Mouse (Mus musculus) left cerebral cortex, adult 8-10 months (tissue): ENCODE results near the gene Syt1. TPM values are rescaled to one million over a fixed set of nuclear protein-coding genes. Genes with fewer than 3 reads are reported as not detected.

Experiments used
- DNase-seq, 2 experiments: peaks; one replicate each; pipeline ENCODE4 v3.0.0; 2022; ENCODE audit warnings: low spot score in 2 of 2
- total RNA-seq, 4 experiments: library from RNA; stranded (reverse); gene quantifications; 2 replicates each; pipeline ENCODE4 v1.2.4; 2022

Gene Syt1
- total RNA-seq, 4 experiments from 2014 or later = 1,019 to 1,236 (median 1,126) TPM

DNA sequence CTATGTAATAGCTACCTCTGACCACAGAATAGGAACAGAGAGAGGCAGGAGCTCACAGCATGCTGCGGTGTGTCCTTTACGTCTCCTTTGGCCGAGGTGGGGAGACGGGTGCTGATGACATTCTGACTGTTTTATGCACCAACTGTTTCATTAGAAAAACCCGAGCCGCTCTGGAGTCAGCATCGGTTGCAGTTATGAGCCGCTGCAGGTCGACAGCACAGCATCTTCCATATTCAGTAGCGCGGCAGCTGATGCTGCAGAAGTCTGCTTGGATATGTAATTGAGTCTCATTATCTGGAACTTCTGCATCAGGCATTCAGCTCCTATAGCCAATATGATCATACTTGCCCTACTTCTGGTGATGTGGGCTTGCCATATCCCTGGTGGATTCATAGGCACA, 485.3 kb downstream of the Syt1 start:
- no peak for DNase-seq

- no peak for DNase-seq
Observed at GRCm38 (mm10) chr10:108524306-108525029, 486.3 kb downstream of the Syt1 start.

GRCm38 (mm10) chr10:108519156-108519555, 491.6 kb downstream of the Syt1 start:
- DNase-seq = no peak

DNA sequence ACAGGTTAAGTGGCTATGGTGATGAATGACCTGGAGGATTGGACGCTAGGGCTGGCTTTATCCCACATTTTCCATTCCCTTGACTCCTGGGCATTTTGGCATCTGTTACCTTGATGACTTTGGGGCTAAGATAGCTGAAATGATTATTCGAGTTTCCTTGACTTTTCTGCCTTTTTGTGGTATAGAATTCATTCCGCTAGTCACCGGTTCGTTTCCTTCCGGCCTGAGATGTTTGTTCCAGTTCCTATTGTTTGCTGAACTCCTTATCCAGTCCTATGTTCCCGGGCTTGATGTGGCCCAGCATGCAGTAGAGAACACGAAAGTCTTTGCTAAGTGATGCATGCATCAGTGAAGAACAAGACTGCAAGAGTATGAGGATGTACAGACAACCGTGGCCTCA, 493.7 kb downstream of the Syt1 start:
- no peak for DNase-seq

- no peak for DNase-seq
Observed at GRCm38 (mm10) chr10:108514671-108515070, 496.1 kb downstream of the Syt1 start.

GRCm38 (mm10) chr10:108509579-108509978, 501.2 kb downstream of the Syt1 start:
- no peak for DNase-seq

GRCm38 (mm10) chr10:108506917-108507316, 503.9 kb downstream of the Syt1 start:
- DNase-seq = no peak

- DNase-seq = no peak
Observed at GRCm38 (mm10) chr10:108504925-108505324, 505.9 kb downstream of the Syt1 start.

GRCm38 (mm10) chr10:108504128-108504870, 506.5 kb downstream of the Syt1 start:
- no peak for DNase-seq

DNA sequence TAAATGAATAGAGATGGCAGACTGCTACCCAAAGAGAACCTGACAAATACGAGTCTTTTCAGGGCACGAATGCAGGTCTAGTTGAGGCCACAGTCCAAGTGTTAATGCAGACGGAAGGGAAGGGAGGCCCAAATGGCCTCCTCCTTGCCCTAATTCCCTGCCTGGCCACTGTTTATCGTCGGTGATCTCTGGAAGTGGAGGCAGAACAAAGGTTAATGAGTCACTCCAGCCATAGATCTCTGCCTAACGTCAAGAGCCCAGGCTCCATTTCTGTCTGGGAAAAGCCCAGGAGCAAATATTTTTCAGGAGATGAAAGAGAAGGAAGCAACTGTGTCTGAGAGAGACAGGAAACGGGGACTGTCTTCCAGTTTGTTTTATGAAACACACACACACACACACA, 520.6 kb downstream of the Syt1 start:
- DNase-seq = no peak

GRCm38 (mm10) chr10:108483991-108484390, 526.8 kb downstream of the Syt1 start:
- DNase-seq = no peak

- DNase-seq = no peak
Observed at GRCm38 (mm10) chr10:108480146-108480850, 530.5 kb downstream of the Syt1 start.

- no peak for DNase-seq
Observed at GRCm38 (mm10) chr10:108470319-108470955, 540.3 kb downstream of the Syt1 start.

- no peak for DNase-seq
Observed at GRCm38 (mm10) chr10:108466539-108466938, 544.2 kb downstream of the Syt1 start.

GRCm38 (mm10) chr10:108461862-108462261, 548.9 kb downstream of the Syt1 start:
- no peak for DNase-seq

DNA sequence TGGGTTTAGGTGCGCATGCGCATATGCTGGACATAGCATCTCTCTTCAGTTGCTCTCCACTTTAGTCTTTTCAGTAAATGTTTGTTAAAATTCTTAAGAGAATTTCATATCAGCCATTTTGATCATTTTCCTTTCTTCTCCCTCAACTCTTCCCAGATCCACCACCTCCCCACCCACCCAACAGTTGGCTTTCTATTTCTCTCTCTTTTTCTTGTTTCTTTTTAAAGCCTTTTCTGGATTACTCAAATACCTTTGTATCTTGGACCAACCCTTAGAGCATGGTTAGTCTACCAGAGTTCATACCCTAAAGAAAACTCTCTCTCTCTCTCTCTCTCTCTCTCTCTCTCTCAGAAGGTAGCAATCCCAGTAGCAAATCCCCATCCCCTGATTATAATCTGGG, 553.7 kb downstream of the Syt1 start:
- no peak for DNase-seq

GRCm38 (mm10) chr10:108455883-108456282, 554.9 kb downstream of the Syt1 start:
- DNase-seq = no peak

- DNase-seq = no peak
Observed at GRCm38 (mm10) chr10:108455204-108455603, 555.6 kb downstream of the Syt1 start.

GRCm38 (mm10) chr10:108454691-108455117, 556.1 kb downstream of the Syt1 start:
- peak in 1 of 2 experiments; percentile 83 for DNase-seq

DNA sequence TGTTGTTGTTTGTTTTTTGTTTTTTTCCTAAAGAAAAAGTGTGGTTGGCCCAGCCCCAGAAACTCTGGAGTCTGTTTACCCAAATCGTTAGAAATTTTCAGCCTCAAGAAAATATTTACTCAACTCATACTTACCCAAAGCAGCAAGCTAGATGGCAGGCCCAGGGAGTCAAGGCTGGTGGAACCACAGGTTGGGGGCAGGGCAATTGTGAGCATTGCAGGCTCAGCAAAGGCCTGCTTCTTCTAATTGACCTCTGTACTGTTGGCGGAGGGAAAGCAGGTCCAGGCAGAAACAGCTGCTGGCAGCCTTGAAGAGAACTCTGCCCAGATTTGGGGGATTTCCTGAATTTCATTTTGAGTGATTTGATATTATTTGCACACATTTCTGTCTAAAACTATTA, 557.2 kb downstream of the Syt1 start:
- no peak for DNase-seq

GRCm38 (mm10) chr10:108452421-108452820, 558.4 kb downstream of the Syt1 start:
- no peak for DNase-seq

GRCm38 (mm10) chr10:108451516-108451915, 559.3 kb downstream of the Syt1 start:
- DNase-seq = peak in 1 of 2 experiments; percentile 40
